Mouse (Mus musculus) kidney, postnatal 0 days (tissue): ENCODE measurements around the gene Gamt. TPM values are rescaled to one million over a fixed set of nuclear protein-coding genes. Genes with fewer than 3 reads are reported as not detected.

ENCODE experiments used
- ATAC-seq: fragments of 200-750 bp; cut with Nextera tagmentation; replicated peaks from 2 replicates; pipeline ENCODE4 v1.8.0; 2017; ENCODE audit warnings: low read depth, moderate number of reproducible peaks, moderate TSS enrichment, moderate library complexity; ENCODE audit not compliant: low FRiP score
- DNase-seq: peaks from one replicate; pipeline ENCODE4 v3.0.0-alpha.2; 2016; ENCODE audit warnings: low spot score
- H3K27ac ChIP-seq: fragments of 300-500 bp; sonication (generic); 2 replicates; pipeline ENCODE4 v1.5.1; 2014; ENCODE audit warnings: mild to moderate bottlenecking
- H3K27me3 ChIP-seq: fragments of 300-500 bp; sonication (generic); 2 replicates; pipeline ENCODE4 v1.6.1; 2014; ENCODE audit warnings: low read length, mixed read lengths; ENCODE audit not compliant: insufficient read depth
- H3K36me3 ChIP-seq: fragments of 300-500 bp; sonication (generic); 2 replicates; pipeline ENCODE4 v1.6.1; 2014; ENCODE audit warnings: low read length, mixed read lengths; ENCODE audit not compliant: insufficient read depth
- H3K4me1 ChIP-seq: fragments of 300-500 bp; sonication (generic); replicated peaks from 2 replicates; pipeline ENCODE4 v1.6.1; 2014; ENCODE audit warnings: antibody characterized with exemption, low read length, mixed read lengths; ENCODE audit not compliant: insufficient read depth
- H3K4me2 ChIP-seq: fragments of 300-500 bp; sonication (generic); 2 replicates; pipeline ENCODE4 v1.6.1; 2014; ENCODE audit warnings: mild to moderate bottlenecking, low read length, moderate library complexity, mixed read lengths
- H3K4me3 ChIP-seq: fragments of 300-500 bp; sonication (generic); replicated peaks from 2 replicates; pipeline ENCODE4 v1.5.1; 2014; ENCODE audit warnings: low read depth, low read length
- H3K9ac ChIP-seq: fragments of 300-500 bp; sonication (generic); 2 replicates; pipeline ENCODE4 v1.6.1; 2014; ENCODE audit warnings: low read depth, low read length
- H3K9me3 ChIP-seq: fragments of 300-500 bp; sonication (generic); replicated peaks from 2 replicates; pipeline ENCODE4 v1.6.1; 2016; ENCODE audit warnings: low read length, inconsistent platforms, mixed read lengths
- CTCF ChIP-seq: IDR thresholded peaks from 2 replicates; pipeline ENCODE4 v1.5.1; 2016; ENCODE audit warnings: antibody characterized with exemption, low read depth, mild to moderate bottlenecking, moderate library complexity
- WGBS: fragments of 180-500 bp; shearing (Covaris S2); extraction: QIAGEN DNeasy Blood & Tissue Kit; methylation state at CpG from one replicate; pipeline ENCODE4 v1.1.7; 2014; 5-methylcytosine and 5-hydroxymethylcytosine counted together
- polyA plus RNA-seq: library from polyadenylated mRNA; unstranded; fragments of >200 nt; fragmentation: Nextera tagmentation; extraction: Ambion mirVana; gene quantifications from 2 replicates; pipeline ENCODE4 v1.2.1, GENCODE M21; 2015

The Gamt gene
- polyA plus RNA-seq, 1 experiment from 2014 or later: 25.5 TPM

DNA sequence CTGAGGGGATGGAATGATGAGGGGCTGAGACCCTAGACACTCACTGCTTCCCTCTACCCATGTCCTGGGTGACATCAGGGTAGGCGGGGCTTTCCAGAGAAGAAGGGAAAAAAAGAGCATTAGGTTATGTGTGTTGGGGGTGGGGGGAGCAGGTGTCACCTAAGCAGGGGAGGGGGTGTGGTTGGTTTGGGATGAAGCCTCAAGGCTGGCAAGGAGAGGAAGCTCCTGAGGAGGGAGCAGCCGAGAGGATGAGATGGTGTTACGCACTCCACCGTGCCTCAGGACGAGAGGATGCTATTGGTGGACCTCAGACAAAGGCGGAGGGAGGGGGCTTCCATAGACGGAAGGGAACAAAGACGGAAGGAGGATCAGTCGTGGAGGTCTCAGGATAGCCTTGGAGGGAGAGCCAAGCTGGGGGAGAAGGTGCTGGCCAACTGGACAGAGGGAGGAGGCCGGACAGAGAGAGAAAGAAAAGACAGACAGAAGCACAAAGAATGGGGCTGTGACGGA, 39.9 kb upstream of the Gamt start:
- TF ChIP-seq CTCF: no peak
- no peaks in the 10 kb centered on the region for H3K9me3 ChIP-seq
- no peak overlapping the region for H3K4me2 ChIP-seq
- H3K4me3 ChIP-seq: no peak overlapping the region
- DNase-seq (no peak), ATAC-seq (no peak)
- H3K9ac ChIP-seq: no peak overlapping the region
- 26% methylated on average over 11 of the region's 11 CpGs for WGBS
- H3K27ac ChIP-seq: no peak overlapping the region
- H3K4me1 ChIP-seq: peaks cover 3% of the 10 kb centered on the region; the same call in 1 of the 2 replicates
- H3K36me3 ChIP-seq: no peaks in the 10 kb centered on the region
- peaks cover 43% of the 10 kb centered on the region for H3K27me3 ChIP-seq

GRCm38 (mm10) chr10:80299824-80300223, 39.0 kb upstream of the Gamt start:
- Histone ChIP-seq H3K4me3 (no peak overlapping the region), H3K4me1 (peaks cover 3% of the 10 kb centered on the region; the same call in 1 of the 2 replicates), H3K9me3 (no peaks in the 10 kb centered on the region), H3K36me3 (peaks cover under 1% of the 10 kb centered on the region; the same call in 1 of the 2 replicates), H3K4me2 (no peak overlapping the region), H3K27ac (no peak overlapping the region), H3K27me3 (peaks cover 43% of the 10 kb centered on the region), H3K9ac (no peak overlapping the region)
- TF ChIP-seq CTCF: no peak
- DNase-seq: no peak
- no peak for ATAC-seq
- WGBS: 48% methylated on average over 10 of the region's 10 CpGs

DNA sequence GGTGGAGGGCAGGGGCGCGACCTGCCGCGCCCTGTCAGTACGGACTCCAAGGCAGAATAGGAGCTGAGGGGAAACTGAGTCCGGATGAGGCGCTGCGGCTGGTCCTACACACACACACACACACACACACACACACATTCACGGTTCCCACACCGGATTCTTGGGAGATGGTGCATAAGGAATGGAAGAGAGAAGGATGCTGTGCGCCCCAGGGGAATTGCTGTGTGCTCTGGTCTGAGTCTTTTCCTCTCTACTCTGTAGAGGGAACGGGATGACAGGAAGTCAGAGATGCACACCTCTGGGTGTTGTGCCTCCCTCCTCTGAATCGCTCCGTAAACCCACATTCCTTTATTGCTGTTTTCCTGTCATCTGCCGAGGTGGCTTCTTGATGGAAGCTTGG, 38.5 kb upstream of the Gamt start:
- ATAC-seq (no peak), DNase-seq (no peak)
- no peak for TF ChIP-seq CTCF
- no peaks in the 10 kb centered on the region for H3K9me3 ChIP-seq
- peaks cover 43% of the 10 kb centered on the region for H3K27me3 ChIP-seq
- peaks cover 5% of the 10 kb centered on the region; the same call in 1 of the 2 replicates for H3K36me3 ChIP-seq
- H3K4me2 ChIP-seq: no peak overlapping the region
- no peak overlapping the region for H3K27ac ChIP-seq
- no peak overlapping the region for H3K4me3 ChIP-seq
- H3K4me1 ChIP-seq: peaks cover 3% of the 10 kb centered on the region; the same call in 1 of the 2 replicates
- 11% methylated on average over 15 of the region's 15 CpGs for WGBS
- no peak overlapping the region for H3K9ac ChIP-seq

- TF ChIP-seq CTCF: peak; percentile 21; the same call in 1 of the 2 replicates
- Histone ChIP-seq H3K27ac (no peak overlapping the region), H3K4me1 (peaks cover 3% of the 10 kb centered on the region; the same call in 1 of the 2 replicates), H3K36me3 (peaks cover 11% of the 10 kb centered on the region; the same call in 1 of the 2 replicates), H3K9me3 (no peaks in the 10 kb centered on the region), H3K27me3 (peaks cover 43% of the 10 kb centered on the region), H3K4me2 (no peak overlapping the region), H3K4me3 (no peak overlapping the region), H3K9ac (no peak overlapping the region)
- WGBS: 3% methylated on average over 26 of the region's 26 CpGs
- ATAC-seq (0 out of 2 replicates have a peak, but pooled peaks have one; percentile 29), DNase-seq (peak; percentile 74)
Measured at GRCm38 (mm10) chr10:80298571-80299281, 37.9 kb upstream of the Gamt start.

DNA sequence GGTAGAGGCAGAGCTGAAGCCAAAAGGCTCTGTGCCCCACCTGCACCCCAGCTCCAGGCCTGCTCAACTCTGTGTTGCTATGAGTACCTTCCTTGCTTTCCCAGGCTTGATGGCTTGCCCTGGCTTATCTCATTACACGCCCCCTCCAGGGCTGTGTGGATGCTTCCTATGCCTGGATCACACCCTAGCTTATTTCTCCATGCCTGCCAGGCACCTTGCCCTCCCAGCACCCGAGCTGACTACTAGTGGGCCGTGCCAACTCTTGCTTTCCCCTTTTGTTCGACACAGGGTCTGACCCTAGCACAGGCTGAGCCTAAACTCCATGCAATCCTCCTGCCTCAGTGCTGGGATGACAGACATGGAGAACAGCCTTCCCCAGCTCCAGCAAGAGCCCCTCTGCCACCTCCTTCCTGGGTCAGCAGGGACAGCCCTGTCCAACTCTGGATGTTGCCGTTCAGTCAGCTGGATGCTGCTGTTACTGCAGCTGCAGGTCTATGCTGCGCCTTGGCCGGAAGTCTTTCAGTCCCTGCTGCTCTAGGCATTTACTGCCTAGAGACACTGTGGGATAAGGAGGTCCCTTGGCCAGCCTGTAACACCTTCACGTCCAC, 36.8 kb upstream of the Gamt start:
- no peak for TF ChIP-seq CTCF
- no peak overlapping the region for H3K9ac ChIP-seq
- no peak overlapping the region for H3K27ac ChIP-seq
- no peaks in the 10 kb centered on the region for H3K9me3 ChIP-seq
- 72% methylated on average over 8 of the region's 8 CpGs for WGBS
- peaks cover 2% of the 10 kb centered on the region; the same call in 1 of the 2 replicates for H3K4me1 ChIP-seq
- ATAC-seq (no peak), DNase-seq (no peak)
- no peak overlapping the region for H3K4me2 ChIP-seq
- H3K4me3 ChIP-seq: no peak overlapping the region
- peaks cover 40% of the 10 kb centered on the region for H3K27me3 ChIP-seq
- peaks cover 11% of the 10 kb centered on the region; the same call in 1 of the 2 replicates for H3K36me3 ChIP-seq

DNA sequence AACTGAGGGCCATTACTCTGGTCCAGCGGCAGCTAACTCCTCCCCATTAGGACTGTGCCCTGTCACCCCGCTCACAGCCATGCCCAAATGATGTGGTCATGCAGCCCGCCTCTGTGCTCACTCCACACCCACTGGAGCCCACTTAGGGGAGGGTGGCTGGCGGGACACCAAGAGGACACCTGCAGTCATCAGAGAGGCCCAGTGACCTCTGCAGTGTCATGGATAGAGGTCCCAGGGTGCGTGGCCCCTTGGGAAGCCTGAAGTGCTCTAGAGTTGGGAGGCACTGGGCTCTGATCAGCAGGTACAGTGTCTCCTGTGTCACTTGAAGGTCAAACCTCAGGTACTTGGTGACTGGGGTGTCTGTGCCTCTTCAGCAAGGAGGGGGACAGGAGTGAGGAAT, 36.0 kb upstream of the Gamt start:
- TF ChIP-seq CTCF: no peak
- no peaks in the 10 kb centered on the region for H3K9me3 ChIP-seq
- H3K4me3 ChIP-seq: no peak overlapping the region
- WGBS: 88% methylated on average over 5 of the region's 5 CpGs
- no peak overlapping the region for H3K4me2 ChIP-seq
- DNase-seq: no peak
- H3K9ac ChIP-seq: no peak overlapping the region
- peaks cover 40% of the 10 kb centered on the region for H3K27me3 ChIP-seq
- no peak for ATAC-seq
- no peak overlapping the region for H3K27ac ChIP-seq
- peaks cover 11% of the 10 kb centered on the region; the same call in 1 of the 2 replicates for H3K36me3 ChIP-seq
- H3K4me1 ChIP-seq: no peaks in the 10 kb centered on the region; the same call in 1 of the 2 replicates
